Mouse (Mus musculus) olfactory bulb, adult 2 months (tissue): ENCODE data around the gene Mapk6.

Experiments
- CTCF ChIP-seq: fragments of 200-500 bp; IDR thresholded peaks from 2 replicates; pipeline ENCODE4 v1.5.1; 2012; ENCODE audit warnings: low read depth, mild to moderate bottlenecking, low read length, moderate library complexity; ENCODE audit not compliant: insufficient read depth
- POLR2A ChIP-seq: fragments of 200-500 bp; IDR thresholded peaks from 2 replicates; pipeline ENCODE4 v1.6.1; 2012; ENCODE audit warnings: mild to moderate bottlenecking, low read depth, low read length, moderate library complexity; ENCODE audit not compliant: insufficient read depth

DNA sequence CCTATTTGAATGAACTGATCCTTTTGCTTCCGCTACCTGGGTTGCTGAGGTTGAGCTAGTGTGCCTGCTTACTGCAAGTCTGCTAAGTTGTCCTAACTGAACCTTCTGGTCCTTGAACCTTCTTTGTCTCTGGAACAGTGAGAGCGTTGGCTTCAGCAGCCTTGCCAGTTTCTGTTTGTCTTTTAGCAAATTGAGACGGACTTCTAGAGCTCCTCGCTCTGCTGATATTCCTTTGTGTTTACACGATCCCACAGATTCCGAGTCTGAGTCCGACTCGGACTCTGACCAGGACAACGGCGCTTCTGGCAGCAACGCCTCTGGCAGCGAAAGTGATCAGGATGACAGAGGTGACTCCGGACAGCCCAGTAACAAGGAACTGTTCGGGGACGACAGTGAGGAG lies 35.2 kb upstream of the Mapk6 start:
- no peak for TF ChIP-seq POLR2A
- no peak for TF ChIP-seq CTCF
